Mouse (Mus musculus): ENCODE results near the gene Tcf7l2.

Tcf7l2 gene

DNA sequence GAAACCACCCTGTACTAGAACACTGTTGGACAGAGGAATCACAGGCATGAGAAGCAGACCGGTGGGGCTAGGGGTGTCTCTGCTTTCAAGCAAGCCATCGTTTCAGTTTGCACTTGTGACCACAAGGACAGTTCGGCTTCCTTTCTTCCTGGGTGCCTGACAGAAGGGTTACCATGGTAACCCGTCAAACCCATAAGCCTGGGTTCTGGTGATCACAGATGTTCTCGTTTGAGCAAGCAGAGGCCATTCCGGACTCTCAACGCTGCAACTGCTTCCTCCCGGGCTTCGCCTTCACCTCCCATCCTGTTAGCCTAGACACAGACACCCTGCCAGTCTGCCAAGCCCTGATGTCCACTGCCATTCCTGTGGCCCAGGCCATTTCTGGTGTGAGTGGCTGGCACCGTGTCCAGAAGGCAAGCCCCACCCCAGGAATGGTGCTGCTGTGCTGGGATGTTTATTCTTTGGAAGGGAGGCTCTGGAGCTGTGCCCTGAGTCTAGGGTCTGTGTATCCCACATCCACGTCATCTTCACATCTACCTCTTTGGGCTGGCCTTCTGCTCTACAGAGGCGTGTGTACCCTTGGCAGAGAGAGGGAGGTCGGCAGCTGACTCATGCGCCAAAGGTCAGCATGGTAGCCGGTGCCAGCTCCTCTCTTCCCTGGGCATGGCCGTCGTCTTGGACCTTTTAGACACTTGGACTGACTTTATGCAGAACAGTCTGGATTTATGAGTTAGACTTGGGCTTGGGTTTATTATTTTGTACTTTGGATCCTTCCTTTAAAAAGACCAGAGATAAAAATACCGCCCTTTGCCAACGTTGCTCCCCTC, 110.1 kb downstream of the Tcf7l2 start:
- DNase-seq (ENCODE audit: inconsistent age in 2 of 2, low spot score in 1 of 2), result peak; percentile 85 to 92

DNA sequence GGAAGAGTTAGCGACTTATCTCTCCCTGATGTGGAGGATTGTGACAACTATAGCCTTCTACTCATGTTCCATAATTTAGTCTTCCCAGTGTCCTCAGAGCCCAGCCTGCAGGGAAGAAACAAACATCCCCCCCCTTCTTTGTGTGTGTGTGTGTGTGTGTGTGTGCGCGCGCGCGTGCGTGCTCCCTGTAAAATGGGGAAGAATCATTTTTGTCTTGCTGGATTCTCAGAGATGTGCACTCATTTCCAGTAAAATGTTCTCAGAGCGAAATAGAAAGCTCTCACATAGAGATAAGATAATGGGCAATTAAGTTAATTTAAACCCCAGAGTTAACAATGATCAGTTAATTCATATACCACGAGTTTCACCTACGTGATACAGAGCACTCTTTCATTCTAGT, 112.8 kb downstream of the Tcf7l2 start:
- DNase-seq (ENCODE audit: inconsistent age in 2 of 2, low spot score in 1 of 2), result no peak

DNA sequence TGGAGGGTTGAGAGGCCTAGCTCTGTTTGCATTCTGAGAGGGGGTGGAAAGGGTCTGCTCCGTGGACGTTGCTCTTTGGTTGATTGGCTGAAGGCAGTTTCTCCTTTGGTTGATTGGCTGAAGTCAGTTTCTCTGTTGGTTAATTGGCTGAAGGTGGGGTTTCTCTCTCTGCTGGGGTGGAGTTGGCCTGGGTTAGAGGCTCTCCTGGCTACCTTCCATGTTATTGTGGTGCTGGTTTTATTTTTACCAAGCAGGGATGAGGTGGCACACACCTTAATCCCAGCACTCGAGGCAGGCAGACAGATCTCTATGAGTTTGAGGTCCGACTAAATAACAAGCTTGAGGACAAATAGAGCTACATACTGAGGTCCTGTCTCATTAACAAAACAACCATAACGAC, 114.0 kb downstream of the Tcf7l2 start:
- DNase-seq (ENCODE audit: inconsistent age in 2 of 2, low spot score in 1 of 2), result no peak

DNA sequence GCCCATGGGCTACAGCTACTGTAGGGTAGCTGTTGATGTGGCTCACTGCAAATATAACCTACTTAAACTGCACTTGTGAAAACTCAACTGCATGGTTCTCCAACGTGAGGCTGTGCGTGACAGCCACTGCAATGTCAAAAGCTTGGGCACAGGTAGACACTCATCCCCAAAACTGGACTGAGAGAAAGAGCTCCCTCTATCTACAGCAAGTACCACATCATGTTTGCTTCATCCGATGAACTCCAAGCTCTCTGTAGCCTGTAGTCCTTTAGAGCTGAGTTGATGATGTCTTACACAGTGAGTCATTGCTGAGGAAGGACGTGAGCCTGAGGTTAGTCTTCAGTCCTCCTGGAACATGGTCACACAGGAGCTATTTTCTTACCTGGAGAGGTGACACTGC, 115.7 kb downstream of the Tcf7l2 start:
- DNase-seq (ENCODE audit: inconsistent age in 2 of 2, low spot score in 1 of 2), result no peak

DNA sequence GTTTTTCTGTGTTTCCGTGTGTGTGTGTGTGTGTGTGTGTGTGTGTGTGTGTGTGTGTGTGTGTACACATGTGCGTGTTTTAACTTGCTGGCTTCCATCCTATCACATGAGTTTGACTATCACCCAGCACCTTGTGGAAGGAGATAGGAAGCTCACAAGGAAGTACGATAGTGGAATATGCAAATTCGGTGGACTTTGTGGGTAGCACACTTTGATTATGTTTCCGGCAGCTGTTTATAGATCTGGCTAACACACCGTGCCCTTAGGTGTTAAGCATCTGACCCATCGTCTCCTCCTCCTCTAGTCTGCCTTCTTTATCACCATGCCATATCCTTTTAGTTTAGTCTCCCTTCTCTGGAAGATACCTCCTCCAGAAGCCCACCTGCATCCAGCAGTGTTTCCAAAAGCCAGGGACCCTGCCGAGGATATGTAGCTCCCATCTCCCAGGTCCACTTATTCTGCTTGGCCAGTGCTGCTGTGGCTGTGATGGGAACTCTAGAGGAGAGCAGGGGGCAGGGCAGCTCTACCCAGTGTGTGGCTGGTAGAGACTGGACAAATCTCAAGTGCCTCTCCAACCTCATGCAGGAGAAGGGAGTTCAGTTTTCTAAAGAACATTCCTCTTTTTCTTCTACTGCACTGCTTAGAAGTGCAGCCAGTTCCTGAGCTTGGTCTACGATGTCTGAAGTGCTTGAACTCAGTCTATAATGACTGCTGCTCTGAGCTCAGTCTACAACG, 118.6 kb downstream of the Tcf7l2 start:
- no peak for DNase-seq (ENCODE audit: inconsistent age in 2 of 2, low spot score in 1 of 2)

DNA sequence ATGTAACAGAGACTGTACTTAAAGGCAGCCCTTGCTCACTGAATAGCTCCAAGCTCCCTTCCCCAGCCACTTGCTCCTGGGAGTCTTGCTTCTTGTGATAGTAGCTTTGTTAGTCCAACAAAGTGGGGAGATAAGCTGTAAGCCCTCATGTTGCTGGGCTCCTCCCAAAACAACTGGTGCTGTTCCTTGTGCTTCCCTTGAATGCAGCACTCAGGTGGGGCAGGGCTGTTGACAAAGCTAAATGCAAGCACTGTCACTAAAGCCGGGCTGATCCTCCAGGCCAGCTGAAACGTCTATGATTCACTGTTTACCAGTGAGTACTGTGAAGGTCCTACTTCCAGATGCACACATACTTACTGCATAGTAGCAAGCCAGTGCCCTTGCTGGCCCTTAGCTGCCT, 120.1 kb downstream of the Tcf7l2 start:
- DNase-seq (ENCODE audit: inconsistent age in 2 of 2, low spot score in 1 of 2), result no peak

DNA sequence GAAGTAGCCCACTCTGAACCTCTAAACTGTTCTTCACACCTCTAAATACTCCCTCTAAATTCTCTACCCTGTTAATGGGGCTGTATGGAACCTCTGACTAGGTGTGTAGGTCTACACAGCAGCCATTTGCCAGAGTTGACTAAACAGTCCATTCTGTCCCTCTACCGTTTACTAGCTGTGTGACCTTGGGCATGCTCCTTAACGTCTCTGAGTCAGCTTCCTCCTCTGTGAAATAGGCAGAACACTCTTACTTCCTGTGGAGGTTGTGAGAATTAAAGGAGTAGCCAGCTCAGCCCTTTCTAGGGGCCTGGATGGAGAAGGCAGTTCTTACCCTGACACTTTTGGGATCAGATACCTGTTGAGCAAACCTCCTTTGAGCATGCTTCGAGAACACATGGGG, 120.9 kb downstream of the Tcf7l2 start:
- peak; percentile 41 to 74 for DNase-seq (ENCODE audit: inconsistent age in 2 of 2, low spot score in 1 of 2)

DNA sequence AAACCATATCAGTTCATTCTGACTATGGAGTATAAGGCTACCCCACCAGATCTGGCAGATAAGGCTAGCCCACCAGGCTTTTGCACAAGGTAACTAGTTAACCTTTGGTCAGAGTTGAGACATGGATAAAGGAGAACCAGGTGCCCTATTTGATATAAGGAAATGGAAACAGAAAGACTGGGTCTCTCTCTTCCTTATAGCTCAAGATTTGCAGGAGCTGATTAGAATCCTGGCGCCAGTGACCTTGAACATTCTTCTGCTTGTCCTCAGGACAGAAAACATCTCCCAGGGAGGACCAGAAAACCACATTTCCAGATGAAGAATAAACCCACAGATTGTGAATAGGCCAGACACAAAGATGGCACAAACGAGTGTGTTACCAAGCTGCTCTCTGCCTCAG, 123.4 kb downstream of the Tcf7l2 start:
- DNase-seq (ENCODE audit: inconsistent age in 2 of 2, low spot score in 1 of 2), result no peak

DNA sequence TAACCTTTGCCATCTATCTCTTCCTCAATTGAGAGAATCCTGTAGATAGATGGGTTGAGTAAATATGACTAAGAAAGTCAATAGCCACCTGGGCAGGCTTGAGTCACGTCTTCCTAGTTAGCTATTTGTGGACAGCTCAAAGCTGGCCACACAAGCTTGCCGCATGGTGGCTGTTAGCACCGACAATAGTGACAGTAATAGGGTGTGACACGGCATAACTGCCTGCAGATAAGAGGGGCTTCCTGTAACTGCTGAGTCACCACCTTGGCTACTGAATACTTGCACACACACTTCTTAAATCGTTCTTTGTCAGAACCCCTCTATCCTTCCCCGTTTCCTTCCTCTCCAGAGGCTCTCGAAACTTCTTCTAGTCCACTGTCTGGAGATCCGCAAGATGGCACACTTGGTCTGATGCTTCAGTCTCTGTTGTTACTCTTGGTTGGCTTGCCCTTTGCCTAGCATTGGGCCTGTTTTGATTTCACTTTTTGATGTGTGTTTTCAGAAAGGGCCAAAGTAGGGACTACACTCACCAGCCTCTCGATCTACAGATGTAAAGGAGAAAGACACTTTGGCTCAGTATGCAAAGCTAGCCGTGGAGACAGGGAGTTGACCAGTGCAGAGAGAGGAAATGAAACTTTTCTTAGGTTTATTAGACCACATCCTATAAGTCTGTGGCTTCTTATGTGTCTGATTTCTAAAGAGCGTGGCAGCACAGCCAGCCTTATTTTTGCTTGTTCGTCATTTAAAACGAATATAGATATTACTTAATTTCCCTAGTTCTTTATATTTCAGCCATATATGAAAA, 124.4 kb downstream of the Tcf7l2 start:
- DNase-seq (ENCODE audit: inconsistent age in 2 of 2, low spot score in 1 of 2), result no peak

DNA sequence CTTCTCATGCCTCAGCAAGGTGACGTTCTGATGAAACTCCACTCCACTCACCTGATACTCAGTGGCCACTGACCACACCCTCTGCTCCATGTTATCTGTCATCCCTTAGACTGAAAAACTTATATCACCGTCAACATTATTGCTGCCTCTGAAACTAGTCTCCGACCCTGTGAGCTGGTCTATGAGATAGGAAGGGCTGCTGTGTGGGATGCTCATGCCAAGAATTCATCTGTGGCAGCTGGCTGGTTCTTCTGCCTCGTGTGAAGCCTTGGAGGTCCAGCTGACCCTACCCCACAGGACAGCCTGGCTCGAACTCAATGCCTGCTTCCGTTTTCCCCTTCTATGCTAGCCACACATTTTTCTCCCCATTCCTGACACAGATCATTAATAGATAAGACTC, 125.6 kb downstream of the Tcf7l2 start:
- no peak for DNase-seq (ENCODE audit: inconsistent age in 2 of 2, low spot score in 1 of 2)

DNA sequence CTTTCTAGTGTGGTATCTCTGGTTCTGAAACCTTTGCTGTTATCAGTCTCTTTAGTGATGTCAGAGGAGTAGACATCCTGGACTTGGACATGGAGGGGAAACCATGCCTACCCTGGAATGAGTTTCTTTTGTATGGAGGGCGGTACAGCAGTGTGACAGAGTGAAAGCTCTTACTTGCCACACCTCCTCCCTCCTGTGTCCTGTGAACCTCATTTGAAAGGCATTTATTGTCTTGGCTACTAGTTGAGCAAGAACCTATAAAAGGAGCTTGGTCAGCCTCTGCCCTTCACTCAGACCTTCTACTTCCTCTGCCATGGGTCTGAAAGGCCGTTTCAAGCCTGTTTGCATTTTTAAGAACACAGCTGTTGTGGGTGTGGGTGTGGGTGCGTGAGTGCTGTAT, 126.3 kb downstream of the Tcf7l2 start:
- DNase-seq (ENCODE audit: inconsistent age in 2 of 2, low spot score in 1 of 2), result no peak

DNA sequence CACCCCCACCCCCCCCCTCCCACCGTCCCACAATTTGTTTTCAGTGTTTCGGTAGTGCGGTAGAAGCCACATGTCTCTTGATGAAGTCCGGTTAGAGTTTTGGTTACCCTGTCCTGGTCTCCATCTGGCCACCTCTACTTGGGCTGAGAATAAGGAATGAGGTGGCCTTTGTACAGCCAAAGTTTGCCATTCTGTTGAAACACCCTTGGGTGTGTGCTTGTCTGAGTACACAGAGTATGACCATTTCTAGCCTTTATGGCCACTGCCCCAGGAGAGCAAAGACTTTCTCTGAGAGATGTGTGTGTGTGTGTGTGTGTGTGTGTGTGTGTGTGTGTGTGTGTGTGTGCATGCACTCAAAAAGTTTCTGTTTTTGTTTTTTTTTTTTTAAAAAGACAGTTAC, 127.0 kb downstream of the Tcf7l2 start:
- no peak for DNase-seq (ENCODE audit: inconsistent age in 2 of 2, low spot score in 1 of 2)

DNA sequence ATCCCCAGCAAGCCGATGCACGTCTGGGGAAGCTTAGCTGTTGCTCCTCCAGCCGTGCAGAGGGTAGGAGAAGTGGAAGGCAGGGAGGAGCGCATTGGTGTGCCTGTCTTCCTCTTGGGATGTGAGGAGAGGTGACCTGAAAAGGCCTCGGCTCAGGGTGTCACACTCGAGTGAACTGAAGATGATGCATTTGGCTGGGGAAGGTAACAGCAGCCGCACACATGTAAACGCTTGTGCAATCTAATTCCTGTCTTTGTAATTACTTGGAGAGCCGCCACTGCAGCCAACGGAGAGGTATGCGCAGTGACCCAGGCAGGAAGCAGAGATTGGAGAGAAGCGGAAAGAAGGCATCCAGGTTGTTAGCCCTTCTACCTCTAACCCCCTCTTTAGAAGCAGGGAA, 129.2 kb downstream of the Tcf7l2 start:
- DNase-seq (ENCODE audit: inconsistent age in 2 of 2, low spot score in 1 of 2), result peak in 1 of 2 experiments; percentile 43

DNA sequence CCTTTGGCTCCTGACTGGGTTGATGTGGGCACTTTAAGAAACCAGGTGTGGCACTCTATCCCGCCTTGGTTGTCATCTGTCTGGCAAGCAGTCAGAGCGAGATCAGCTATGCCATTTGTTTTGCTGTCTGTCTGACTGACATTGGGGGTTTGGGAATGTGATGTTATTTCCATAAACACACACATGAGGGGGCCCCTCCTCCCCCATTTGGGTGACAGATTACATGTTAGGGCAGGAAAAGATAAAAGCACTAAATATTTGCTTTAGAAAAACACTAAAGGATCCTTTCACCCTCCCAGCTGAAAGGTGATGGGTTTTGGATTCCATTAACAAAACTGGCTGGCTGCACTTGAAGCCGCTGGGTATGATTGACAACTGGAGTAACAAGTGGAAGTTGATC, 129.9 kb downstream of the Tcf7l2 start:
- DNase-seq (ENCODE audit: inconsistent age in 2 of 2, low spot score in 1 of 2), result no peak

DNA sequence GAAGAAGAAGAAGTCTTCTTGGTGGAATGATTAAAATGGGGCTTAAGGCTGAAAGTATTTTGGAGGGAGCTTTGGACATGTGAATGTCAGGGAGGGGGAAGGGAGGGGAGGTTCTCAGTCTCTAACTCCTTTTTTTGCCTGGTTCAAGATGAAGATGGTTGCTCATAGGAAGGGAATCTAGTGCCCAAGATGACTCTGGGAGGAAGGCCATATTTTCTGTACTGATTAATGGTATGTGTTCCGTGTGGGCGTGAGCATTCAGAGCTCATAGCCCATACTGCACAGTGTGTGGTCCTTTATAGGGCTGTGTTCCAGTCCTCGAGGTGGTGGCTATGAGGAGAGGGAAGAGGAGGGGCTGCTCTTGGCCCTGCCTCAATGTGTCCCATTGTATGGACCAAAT, 131.6 kb downstream of the Tcf7l2 start:
- no peak for DNase-seq (ENCODE audit: inconsistent age in 2 of 2, low spot score in 1 of 2)

DNA sequence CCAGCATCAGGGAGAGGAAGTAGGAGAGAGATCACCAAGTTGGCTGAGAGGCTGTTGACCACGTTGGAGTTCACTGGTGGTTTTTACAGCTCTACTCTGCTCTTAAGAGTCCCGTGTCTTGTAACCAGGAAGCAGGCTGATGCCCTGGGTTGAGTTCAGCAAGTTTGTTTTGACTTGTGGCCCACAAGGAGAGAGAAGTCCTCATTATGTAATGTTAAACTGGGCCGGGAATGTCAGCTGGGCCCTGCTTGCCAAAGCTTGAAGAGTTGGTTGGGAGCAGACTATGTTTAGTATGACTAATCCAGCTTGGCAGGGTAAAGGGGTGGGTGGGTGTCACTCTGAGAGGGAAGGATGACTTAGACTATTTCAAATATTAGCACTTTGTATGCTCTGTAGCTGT, 134.9 kb downstream of the Tcf7l2 start:
- peak; percentile 40 to 66 for DNase-seq (ENCODE audit: inconsistent age in 2 of 2, low spot score in 1 of 2)

DNA sequence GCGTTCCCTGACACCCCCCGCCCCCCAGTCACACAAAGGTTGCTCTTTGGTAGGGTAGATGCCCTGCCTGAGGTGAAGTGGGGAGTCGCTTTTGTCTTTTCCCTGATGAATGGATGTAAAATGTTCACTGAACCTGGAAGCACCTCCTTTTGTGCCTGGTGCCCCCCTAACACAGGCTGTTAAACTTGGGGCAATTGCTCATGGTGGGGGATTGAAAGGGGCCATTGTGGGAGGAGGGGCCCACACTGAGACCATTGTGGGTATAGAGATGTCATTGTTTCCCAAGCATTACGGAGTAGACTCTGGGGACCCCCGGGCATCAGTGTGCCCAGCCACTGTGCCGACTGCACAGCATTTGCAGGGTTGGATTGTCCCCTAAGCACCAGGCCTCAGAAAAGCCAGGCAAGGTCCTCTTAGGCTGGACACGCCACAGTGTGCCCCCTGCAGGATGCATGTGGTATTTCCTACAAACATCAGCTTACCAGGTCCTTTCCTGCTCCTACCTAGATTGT, 135.8 kb downstream of the Tcf7l2 start:
- DNase-seq (ENCODE audit: inconsistent age in 2 of 2, low spot score in 1 of 2), result peak; percentile 76 to 91

DNA sequence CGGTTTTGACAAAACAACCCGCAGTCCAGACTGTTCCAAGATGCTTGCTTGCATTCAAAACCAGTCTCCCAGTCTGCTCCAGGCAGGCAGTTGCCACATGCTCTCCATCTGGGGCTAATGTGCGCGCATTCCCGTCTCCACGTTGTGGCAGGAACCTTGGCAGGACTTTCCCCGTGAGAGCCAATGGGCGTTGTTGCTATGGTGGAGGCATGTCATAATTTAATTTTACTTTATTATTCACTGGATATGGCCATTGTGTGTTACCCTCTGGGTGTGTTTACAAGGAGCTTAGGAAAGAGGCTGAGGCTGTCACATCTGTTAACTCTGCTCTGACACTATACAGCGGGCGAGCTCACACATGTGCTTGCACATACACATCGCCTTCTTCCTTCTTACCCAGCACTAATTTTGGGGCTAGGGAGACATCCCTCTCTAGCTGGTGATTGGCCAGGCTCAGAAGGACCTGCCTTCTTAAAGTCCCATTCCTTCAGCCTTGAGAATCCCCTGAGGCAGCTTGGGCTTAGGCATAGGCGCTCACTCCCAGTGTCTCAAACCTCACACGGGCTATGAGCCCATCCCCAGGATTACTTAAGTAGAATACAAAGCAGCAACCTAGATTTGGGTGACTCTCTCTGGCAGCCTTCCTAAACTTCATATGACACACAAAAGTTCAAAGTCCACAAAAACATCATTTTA, 139.2 kb downstream of the Tcf7l2 start:
- no peak for DNase-seq (ENCODE audit: inconsistent age in 2 of 2, low spot score in 1 of 2)

DNA sequence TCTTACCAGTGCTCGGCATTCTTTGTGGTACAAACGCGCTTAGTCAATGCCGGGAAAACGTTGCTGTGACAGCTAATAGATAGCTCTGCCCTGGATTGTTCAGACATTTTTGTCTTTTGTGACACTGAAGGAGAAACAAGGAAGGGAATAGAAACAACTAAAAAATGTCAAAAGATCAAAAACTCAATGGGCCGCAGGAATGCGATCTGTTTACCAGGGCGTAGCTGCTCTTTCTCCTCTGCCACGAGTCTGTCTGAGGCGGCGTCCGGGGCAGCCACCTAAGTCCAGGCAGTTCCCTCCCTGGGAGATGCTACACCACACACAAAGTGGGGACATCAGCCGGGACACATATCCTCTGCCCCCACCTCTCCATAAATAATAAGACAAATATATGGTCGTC, 144.9 kb downstream of the Tcf7l2 start:
- DNase-seq (ENCODE audit: inconsistent age in 2 of 2, low spot score in 1 of 2), result no peak

DNA sequence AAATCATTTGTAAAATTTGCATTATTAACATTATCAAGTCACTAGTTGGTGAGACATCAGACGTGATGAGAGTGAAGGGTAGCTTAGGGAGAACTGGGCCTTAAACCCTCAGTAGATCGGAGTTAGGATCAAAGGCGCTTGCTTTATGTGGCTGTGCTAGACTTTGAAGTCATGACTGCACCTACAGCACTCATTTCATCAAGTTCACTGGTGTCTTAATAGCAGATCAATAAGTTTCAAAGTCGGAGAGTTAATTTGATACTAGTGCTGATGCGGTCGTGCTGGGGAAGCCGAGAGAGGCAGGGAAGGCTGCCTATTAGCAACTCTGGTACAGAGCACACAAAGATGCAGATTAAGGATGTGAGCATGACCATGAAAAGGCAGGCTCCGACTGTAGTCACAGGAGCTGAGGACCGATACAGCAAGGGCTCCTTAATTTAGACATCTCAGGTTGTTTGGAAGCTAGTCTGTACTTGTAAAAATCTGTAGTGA, 150.1 kb downstream of the Tcf7l2 start:
- no peak for DNase-seq (ENCODE audit: inconsistent age in 2 of 2, low spot score in 1 of 2)

DNA sequence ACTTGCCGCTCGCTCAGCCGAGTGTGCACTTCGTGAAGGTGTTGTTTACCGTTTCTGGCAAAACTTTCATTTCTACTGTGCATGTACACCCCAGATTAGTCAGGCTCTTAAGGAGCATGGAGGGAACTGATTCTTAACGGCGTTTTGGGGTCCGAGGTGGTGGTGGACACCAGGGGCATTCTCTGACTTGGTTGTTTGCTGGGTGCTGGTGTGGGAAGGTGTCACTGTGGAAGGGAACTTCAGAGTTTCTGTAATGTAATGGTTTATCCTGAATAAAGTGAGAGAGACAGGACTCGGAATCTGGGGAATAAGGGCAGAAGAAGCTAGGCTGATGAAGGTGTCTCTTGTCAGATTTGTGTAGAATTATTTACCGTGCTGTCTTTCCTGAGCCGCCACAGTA, 151.9 kb downstream of the Tcf7l2 start:
- DNase-seq (ENCODE audit: inconsistent age in 2 of 2, low spot score in 1 of 2), result no peak

Measured in adrenal gland, adult (tissue).